Mouse (Mus musculus) heart, embryonic 16.5 days (tissue): ENCODE measurements around the gene Cd164l2. TPM values are rescaled to one million over a fixed set of nuclear protein-coding genes. Genes with fewer than 3 reads are reported as not detected.
A peak's percentile ranks its signal among the peaks of the same experiment; 100 is the strongest.

Experiments used
- ATAC-seq: fragments of 200-750 bp; cut with Nextera tagmentation; replicated peaks from 2 replicates; pipeline ENCODE4 v1.8.0; 2017; ENCODE audit warnings: moderate number of reproducible peaks; ENCODE audit not compliant: insufficient read depth, low FRiP score; ENCODE audit errors: extremely low read depth
- H3K27ac ChIP-seq: fragments of 300-500 bp; sonication (generic); 2 replicates; pipeline ENCODE4 v1.5.1; 2014; ENCODE audit warnings: mild to moderate bottlenecking, low read length, control low read depth, moderate library complexity
- H3K27me3 ChIP-seq: fragments of 300-500 bp; sonication (generic); 2 replicates; pipeline ENCODE4 v1.6.1; 2014; ENCODE audit warnings: low read length, mixed read lengths; ENCODE audit not compliant: control insufficient read depth, insufficient read depth
- H3K36me3 ChIP-seq: fragments of 300-500 bp; sonication (generic); 2 replicates; pipeline ENCODE4 v1.6.1; 2014; ENCODE audit not compliant: control insufficient read depth, insufficient read depth
- H3K4me1 ChIP-seq: fragments of 300-500 bp; sonication (generic); 2 replicates; pipeline ENCODE4 v1.6.1; 2014; ENCODE audit warnings: low read length, mixed read lengths; ENCODE audit not compliant: control insufficient read depth, insufficient read depth
- H3K4me2 ChIP-seq: fragments of 300-500 bp; sonication (generic); 2 replicates; pipeline ENCODE4 v1.6.1; 2014; ENCODE audit warnings: low read depth, mild to moderate bottlenecking, control low read depth, low read length
- H3K4me3 ChIP-seq: fragments of 300-500 bp; sonication (generic); 2 replicates; pipeline ENCODE4 v1.5.1; 2014; ENCODE audit warnings: mild to moderate bottlenecking, control low read depth, low read length
- H3K9ac ChIP-seq: fragments of 300-500 bp; sonication (generic); 2 replicates; pipeline ENCODE4 v1.6.1; 2014; ENCODE audit warnings: low read length, control low read depth
- H3K9me3 ChIP-seq: fragments of 300-500 bp; sonication (generic); replicated peaks from 2 replicates; pipeline ENCODE4 v1.6.1; 2016; ENCODE audit warnings: low read length; ENCODE audit not compliant: control insufficient read depth
- WGBS: fragments of 180-500 bp; shearing (Covaris S2); extraction: QIAGEN DNeasy Blood & Tissue Kit; methylation state at CpG from one replicate; pipeline ENCODE4 v1.1.7; 2014; 5-methylcytosine and 5-hydroxymethylcytosine counted together
- polyA plus RNA-seq: library from polyadenylated mRNA; unstranded; fragments of >200 nt; fragmentation: Nextera tagmentation; extraction: Ambion mirVana; gene quantifications from 2 replicates; pipeline ENCODE4 v1.2.1, GENCODE M21; 2015

Cd164l2 gene
- polyA plus RNA-seq, 1 experiment from 2014 or later = not detected

GRCm38 (mm10) chr4:133263756-133264155 lies 51.8 kb downstream of the Cd164l2 start:
- Histone ChIP-seq H3K27me3 (no peaks in the 10 kb centered on the region), H3K36me3 (peaks cover 32% of the 10 kb centered on the region), H3K9me3 (no peaks in the 10 kb centered on the region), H3K4me1 (no peaks in the 10 kb centered on the region), H3K9ac (no peak overlapping the region), H3K4me2 (no peak overlapping the region), H3K4me3 (no peak overlapping the region), H3K27ac (no peak overlapping the region)
- ATAC-seq = no peak
- 80% methylated on average over 5 of the region's 5 CpGs for WGBS

GRCm38 (mm10) chr4:133264559-133264958 lies 52.6 kb downstream of the Cd164l2 start:
- Histone ChIP-seq H3K36me3 (peaks cover 40% of the 10 kb centered on the region), H3K9me3 (no peaks in the 10 kb centered on the region), H3K4me2 (no peak overlapping the region), H3K27ac (no peak overlapping the region), H3K9ac (no peak overlapping the region), H3K4me1 (peaks cover 1% of the 10 kb centered on the region; the same call in 1 of the 2 replicates), H3K27me3 (no peaks in the 10 kb centered on the region), H3K4me3 (no peak overlapping the region)
- WGBS = 90% methylated on average over 2 of the region's 2 CpGs
- no peak for ATAC-seq

- peaks cover 43% of the 10 kb centered on the region for H3K36me3 ChIP-seq
- H3K4me2 ChIP-seq = no peak overlapping the region
- no peak overlapping the region for H3K27ac ChIP-seq
- 87% methylated on average over 3 of the region's 3 CpGs for WGBS
- H3K4me1 ChIP-seq = peaks cover 4% of the 10 kb centered on the region; the same call in 1 of the 2 replicates
- H3K4me3 ChIP-seq = no peak overlapping the region
- H3K9ac ChIP-seq = no peak overlapping the region
- no peaks in the 10 kb centered on the region for H3K27me3 ChIP-seq
- H3K9me3 ChIP-seq = no peaks in the 10 kb centered on the region
- no peak for ATAC-seq
These were observed 53.4 kb downstream of the Cd164l2 start for GRCm38 (mm10) chr4:133265297-133265696.

- ATAC-seq = no peak
- Histone ChIP-seq H3K27ac (no peak overlapping the region), H3K9me3 (no peaks in the 10 kb centered on the region), H3K27me3 (no peaks in the 10 kb centered on the region), H3K36me3 (peaks cover 43% of the 10 kb centered on the region), H3K9ac (no peak overlapping the region), H3K4me3 (no peak overlapping the region), H3K4me1 (peaks cover 4% of the 10 kb centered on the region; the same call in 1 of the 2 replicates), H3K4me2 (no peak overlapping the region)
- WGBS = 79% methylated on average over 4 of the region's 4 CpGs
These were observed 53.8 kb downstream of the Cd164l2 start for GRCm38 (mm10) chr4:133265759-133266158.

GRCm38 (mm10) chr4:133266248-133266880 lies 54.4 kb downstream of the Cd164l2 start:
- WGBS = 92% methylated on average over 12 of the region's 12 CpGs
- H3K27me3 ChIP-seq = no peaks in the 10 kb centered on the region
- no peak overlapping the region for H3K27ac ChIP-seq
- no peak overlapping the region for H3K9ac ChIP-seq
- H3K4me2 ChIP-seq = no peak overlapping the region
- H3K36me3 ChIP-seq = peaks cover 43% of the 10 kb centered on the region
- H3K4me1 ChIP-seq = peaks cover 4% of the 10 kb centered on the region; the same call in 1 of the 2 replicates
- no peaks in the 10 kb centered on the region for H3K9me3 ChIP-seq
- no peak for ATAC-seq
- H3K4me3 ChIP-seq = no peak overlapping the region

GRCm38 (mm10) chr4:133268931-133269330 lies 57.0 kb downstream of the Cd164l2 start:
- no peak overlapping the region for H3K9ac ChIP-seq
- H3K4me1 ChIP-seq = peaks cover 4% of the 10 kb centered on the region; the same call in 1 of the 2 replicates
- no peaks in the 10 kb centered on the region for H3K27me3 ChIP-seq
- no peak for ATAC-seq
- no peak overlapping the region for H3K4me3 ChIP-seq
- H3K9me3 ChIP-seq = no peaks in the 10 kb centered on the region
- peaks cover 43% of the 10 kb centered on the region for H3K36me3 ChIP-seq
- H3K27ac ChIP-seq = no peak overlapping the region
- WGBS = 87% methylated on average over 3 of the region's 3 CpGs
- H3K4me2 ChIP-seq = no peak overlapping the region

GRCm38 (mm10) chr4:133269596-133269995 lies 57.7 kb downstream of the Cd164l2 start:
- no peak overlapping the region for H3K9ac ChIP-seq
- ATAC-seq = no peak
- peaks cover 39% of the 10 kb centered on the region for H3K36me3 ChIP-seq
- no peak overlapping the region for H3K4me2 ChIP-seq
- 0 out of 2 replicates have a peak overlapping the region, but pooled peaks have one; percentile 19 for H3K27ac ChIP-seq
- no peaks in the 10 kb centered on the region for H3K9me3 ChIP-seq
- H3K4me1 ChIP-seq = peaks cover 4% of the 10 kb centered on the region; the same call in 1 of the 2 replicates
- no peaks in the 10 kb centered on the region for H3K27me3 ChIP-seq
- H3K4me3 ChIP-seq = no peak overlapping the region
- WGBS = 72% methylated on average over 3 of the region's 3 CpGs

GRCm38 (mm10) chr4:133270929-133271328 lies 59.0 kb downstream of the Cd164l2 start:
- H3K27me3 ChIP-seq = no peaks in the 10 kb centered on the region
- no peak overlapping the region for H3K9ac ChIP-seq
- no peak overlapping the region for H3K27ac ChIP-seq
- no peaks in the 10 kb centered on the region for H3K9me3 ChIP-seq
- H3K4me2 ChIP-seq = no peak overlapping the region
- H3K36me3 ChIP-seq = peaks cover 29% of the 10 kb centered on the region
- H3K4me3 ChIP-seq = no peak overlapping the region
- WGBS = 83% methylated on average over 9 of the region's 9 CpGs
- no peak for ATAC-seq
- peaks cover 5% of the 10 kb centered on the region for H3K4me1 ChIP-seq
